Mouse (Mus musculus) frontal cortex, adult (tissue): Measurements from ENCODE around the gene Chst11.
A peak's percentile ranks its signal among the peaks of the same experiment; 100 is the strongest.

ENCODE experiments used
- ATAC-seq: cut with Nextera tagmentation; 2 replicates; pipeline ENCODE4 v1.9.2; 2017; ENCODE audit warnings: mild to moderate bottlenecking, moderate library complexity, mixed read lengths; ENCODE audit not compliant: low TSS enrichment

Chst11 gene

DNA sequence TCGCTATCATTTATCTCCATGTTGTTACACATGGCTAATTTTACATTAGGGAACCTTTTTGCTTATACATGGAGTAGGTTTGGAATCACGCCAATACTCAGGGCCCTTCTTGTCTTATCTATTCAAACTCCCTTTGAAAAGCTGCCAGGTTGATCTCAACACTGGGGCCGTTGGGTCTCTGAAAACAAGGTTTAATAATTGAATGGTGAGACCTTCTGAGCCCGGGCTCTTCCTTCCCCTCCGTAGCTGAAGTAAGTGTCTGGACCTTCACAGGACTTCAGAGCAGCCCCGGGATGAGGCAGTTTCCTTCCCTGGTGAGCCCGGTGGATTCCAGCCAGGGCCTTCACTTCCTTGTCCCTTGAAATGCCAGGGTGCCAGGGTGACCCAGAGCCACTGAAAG, 5.6 kb downstream of the Chst11 start:
- no peak for ATAC-seq

DNA sequence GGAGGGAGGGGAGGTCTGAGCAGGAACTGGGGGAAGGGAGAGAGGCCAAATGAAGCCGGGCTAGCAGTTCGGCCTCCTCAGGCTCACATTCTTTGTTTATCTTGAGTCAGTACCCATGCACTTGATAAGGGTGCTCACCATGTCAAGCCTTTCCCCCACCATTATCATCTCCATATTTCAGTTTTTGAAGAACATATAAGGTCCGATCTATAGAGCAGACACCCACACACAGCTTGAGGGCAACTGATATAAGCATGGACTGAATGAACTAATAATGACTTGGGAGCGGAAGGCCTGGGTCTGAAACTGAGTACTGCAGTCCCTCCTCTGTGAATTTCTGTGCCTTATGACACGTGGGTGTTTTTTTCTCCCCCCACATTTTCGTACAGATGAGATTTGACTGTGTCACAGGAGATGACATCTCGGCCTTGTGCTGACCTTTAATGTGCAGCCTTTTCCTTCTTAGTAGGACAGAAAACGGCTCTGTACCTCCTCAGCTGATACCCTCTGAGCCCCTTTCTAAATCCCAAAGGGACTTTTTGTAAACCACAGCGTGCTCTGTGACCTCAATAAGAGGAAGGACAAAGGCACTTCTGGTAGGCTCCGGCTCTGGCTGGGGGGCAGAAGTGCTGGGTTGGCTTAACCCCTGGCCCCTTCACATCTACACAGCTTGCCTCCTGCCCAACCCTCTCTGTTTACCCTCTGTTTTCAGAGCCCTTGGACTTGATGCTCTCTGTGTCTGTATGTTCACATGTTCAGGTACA, 6.6 kb downstream of the Chst11 start:
- ATAC-seq, result no peak

GRCm38 (mm10) chr10:82994284-82994683, 9.0 kb downstream of the Chst11 start:
- no peak for ATAC-seq

DNA sequence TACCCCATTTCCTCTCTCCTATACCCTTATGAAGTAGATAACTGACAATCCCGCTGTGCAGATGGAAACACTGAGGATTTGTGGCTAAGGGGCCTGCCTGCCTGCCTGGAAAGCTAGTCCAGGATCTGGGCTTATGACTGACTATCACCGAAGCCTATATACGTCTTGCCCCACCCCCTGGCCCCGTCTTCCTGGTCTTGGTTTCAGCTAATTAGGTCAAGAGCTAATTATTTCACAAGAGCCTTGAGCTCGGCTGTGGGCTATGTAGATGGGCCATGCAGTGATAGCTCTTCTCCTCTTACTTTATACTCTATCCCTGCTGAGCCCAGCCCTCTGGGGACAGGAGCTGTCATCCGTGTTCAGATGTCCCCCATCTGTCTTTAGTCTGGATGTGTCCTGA, 12.2 kb downstream of the Chst11 start:
- ATAC-seq, result no peak

GRCm38 (mm10) chr10:83000169-83000568, 14.9 kb downstream of the Chst11 start:
- ATAC-seq, result no peak

- no peak for ATAC-seq
Measured at GRCm38 (mm10) chr10:83000721-83001120, 15.4 kb downstream of the Chst11 start.

DNA sequence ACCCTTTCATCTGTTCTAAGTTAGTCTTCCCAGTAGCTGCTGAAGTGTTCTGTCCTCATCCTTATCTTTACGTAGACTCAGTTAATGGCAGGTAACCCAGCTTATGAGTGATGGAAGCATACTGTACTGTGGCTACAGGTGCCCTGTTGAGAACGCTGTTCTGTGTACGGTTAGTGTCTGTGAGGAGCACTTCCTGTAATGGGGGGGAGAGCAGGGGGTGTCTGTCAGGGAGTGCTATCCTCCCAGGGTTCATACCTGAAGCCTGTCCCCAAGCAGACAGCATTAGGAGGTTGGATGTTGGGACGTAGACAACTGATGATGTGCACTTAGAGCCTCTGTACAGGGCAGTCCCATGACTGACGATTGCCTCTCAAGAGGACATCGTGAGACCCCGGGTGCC, 18.6 kb downstream of the Chst11 start:
- ATAC-seq, result no peak

GRCm38 (mm10) chr10:83004389-83004788, 19.1 kb downstream of the Chst11 start:
- ATAC-seq, result peak; percentile 95

DNA sequence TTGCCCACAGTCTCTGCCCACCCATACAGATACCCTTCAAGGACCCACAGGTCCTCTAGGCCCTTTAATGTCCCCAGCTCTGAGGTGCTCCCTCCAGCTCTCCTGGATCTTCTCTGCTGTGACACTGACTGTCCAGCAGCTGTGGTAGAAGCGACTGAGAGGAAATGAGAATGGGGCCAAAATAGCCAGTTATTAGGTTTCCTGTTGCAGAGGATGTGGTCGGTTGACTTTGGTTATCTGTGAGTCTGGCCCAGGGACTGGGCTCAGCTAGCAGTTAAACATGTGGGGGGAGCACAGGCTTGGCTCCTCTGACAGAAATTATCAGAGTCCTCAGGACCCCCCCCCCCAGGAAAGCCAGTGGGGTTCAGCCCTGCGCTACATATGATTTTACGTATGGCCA, 19.7 kb downstream of the Chst11 start:
- ATAC-seq, result no peak

- no peak for ATAC-seq
Measured at GRCm38 (mm10) chr10:83006258-83006657, 21.0 kb downstream of the Chst11 start.

GRCm38 (mm10) chr10:83013984-83014383, 28.7 kb downstream of the Chst11 start:
- no peak for ATAC-seq

- no peak for ATAC-seq
Measured at GRCm38 (mm10) chr10:83015919-83016318, 30.6 kb downstream of the Chst11 start.

DNA sequence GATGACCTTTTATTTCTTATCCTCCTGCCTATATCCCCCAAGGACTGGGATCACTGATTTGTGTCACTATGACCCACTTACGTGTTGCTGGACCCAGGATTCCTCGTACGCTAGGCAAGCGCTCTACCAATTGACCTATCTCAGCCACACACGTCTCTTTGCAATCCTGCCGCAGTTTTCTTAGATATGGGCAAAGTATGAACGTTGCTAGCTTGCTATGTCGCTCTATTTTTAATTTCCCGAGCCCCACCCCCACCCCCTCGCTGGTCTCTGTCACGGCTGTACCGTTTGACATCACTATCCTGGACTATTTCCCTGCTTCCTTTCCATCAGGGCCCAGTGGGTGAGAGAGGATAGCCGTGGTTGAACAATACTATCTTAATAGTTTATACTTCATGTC, 31.5 kb downstream of the Chst11 start:
- no peak for ATAC-seq

DNA sequence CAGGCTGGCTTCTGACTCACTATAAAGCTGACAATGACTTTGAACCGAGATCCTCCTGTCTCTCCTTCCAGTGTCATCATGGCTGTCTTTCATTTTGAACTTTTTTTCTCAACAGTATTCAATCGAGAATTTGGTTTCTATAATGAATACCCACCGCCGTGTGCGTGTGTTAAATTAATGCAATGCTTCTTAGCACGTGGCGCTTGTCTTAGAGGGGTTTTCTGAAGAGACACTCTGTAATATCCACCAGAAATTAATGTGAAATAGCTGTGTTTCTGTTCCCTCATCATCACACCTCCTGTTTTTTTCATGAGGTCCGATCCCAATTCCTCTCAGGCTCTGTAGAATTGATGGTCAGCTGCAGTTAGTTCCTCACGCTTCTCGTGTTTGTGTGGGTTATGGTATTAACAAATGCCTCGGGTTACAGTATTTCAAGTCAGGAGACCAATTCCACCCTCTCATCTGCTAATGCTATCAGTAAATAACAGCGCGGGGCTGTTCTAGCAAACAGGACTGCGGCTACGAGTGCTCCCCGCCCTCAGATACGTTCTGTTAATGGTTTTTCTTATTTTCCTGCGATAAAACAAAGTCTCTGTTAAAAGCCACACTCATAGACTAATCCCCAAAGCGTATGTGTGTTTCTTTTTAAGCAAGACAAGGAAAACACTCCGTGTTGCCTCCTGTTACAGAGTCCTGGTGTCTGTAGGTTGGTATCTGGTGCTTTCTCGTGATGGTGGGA, 32.6 kb downstream of the Chst11 start:
- ATAC-seq, result no peak

GRCm38 (mm10) chr10:83018521-83018920, 33.2 kb downstream of the Chst11 start:
- ATAC-seq, result no peak

- ATAC-seq, result no peak
Measured at GRCm38 (mm10) chr10:83019497-83020270, 34.4 kb downstream of the Chst11 start.

DNA sequence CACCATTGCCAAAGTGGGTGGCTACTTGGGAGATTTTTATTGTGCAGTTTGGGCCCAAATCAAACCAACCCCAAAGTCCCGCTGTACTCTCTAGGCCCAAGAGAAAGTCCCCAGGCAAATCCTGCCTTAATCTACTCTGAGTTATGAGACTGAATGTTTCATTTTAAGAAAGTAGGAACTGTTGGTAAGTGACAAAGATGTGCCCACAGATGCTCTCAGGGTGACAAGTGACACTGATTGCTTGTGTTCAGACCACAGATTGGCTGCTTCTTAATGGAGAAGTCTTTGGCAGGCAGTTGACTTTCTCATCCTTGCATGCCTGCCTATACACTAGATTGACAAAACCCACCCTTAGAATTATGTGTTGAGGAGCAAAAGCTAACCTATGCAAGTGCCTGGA, 37.3 kb downstream of the Chst11 start:
- ATAC-seq, result no peak

- peak; percentile 64 for ATAC-seq
Measured at GRCm38 (mm10) chr10:83026174-83026573, 40.9 kb downstream of the Chst11 start.

DNA sequence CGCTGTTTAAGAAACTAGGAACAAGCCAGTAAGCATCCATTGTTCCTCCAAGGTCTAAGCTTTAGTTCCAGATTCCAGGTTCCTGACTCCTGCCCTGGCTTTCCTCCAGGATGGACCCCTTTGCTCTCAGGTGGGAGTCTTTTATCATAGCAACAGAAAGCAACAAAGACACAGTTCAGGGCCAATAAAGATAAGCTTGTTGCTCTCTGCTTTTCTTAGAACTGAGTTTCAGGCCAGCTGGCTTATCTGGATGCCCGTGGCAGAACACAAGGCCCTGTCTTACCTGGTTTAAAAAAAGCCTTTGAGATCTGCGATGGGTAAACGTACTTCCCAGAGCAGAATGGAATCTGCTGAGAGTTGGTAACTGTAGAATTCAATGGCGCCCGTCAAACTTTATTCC, 42.4 kb downstream of the Chst11 start:
- no peak for ATAC-seq

GRCm38 (mm10) chr10:83030103-83030661, 44.9 kb downstream of the Chst11 start:
- ATAC-seq, result no peak

- no peak for ATAC-seq
Measured at GRCm38 (mm10) chr10:83030928-83031327, 45.6 kb downstream of the Chst11 start.

- ATAC-seq, result no peak
Measured at GRCm38 (mm10) chr10:83031561-83031960, 46.3 kb downstream of the Chst11 start.
